Mouse (Mus musculus) c-Kit-positive CD71-positive TER-119-positive erythroid progenitor cells, embryonic 14.5 days (primary cell): ENCODE data around the gene Luc7l.

Experiments used
- DNase-seq: peaks from one replicate; pipeline ENCODE4 v3.0.0-alpha.2; 2013; ENCODE audit warnings: low spot score

Luc7l gene

DNA sequence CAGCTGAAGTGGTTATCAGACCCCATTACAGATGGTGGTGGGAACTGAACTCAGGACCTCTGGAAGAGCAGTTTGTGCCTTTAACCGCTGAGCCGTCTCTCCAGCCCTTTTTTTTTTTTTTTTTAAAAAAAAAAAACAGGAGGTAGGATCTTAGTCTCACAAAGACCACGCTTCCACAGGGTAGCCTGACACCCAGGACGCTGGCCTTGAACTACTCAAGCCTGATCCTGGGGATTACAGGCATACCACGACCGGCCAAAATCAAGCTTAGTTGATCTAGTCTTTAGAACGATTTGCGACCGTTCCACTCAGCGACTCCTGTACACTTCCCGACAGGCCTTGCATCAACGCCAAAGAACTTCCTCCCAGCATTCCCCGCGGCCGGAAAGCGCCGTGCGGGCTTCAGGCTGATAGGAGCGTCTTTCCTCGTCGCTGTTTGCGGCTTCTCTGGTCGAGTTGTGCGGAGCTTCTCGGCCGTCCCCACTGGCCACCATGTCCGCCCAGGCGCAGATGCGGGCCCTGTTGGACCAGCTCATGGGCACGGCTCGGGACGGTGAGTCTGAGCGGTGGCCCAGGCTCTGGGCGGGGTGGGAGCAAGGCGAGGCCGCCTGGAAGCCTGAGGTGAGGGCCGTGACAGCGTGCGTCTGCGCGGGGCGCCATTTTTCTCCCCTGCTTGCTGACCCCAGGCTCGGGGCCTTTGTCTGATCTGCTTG is at the start of gene Luc7l:
Luc7l (plus strand) TSS at position 358 of the 713 bp plus-strand sequence.
- DNase-seq = peak; percentile 91

DNA sequence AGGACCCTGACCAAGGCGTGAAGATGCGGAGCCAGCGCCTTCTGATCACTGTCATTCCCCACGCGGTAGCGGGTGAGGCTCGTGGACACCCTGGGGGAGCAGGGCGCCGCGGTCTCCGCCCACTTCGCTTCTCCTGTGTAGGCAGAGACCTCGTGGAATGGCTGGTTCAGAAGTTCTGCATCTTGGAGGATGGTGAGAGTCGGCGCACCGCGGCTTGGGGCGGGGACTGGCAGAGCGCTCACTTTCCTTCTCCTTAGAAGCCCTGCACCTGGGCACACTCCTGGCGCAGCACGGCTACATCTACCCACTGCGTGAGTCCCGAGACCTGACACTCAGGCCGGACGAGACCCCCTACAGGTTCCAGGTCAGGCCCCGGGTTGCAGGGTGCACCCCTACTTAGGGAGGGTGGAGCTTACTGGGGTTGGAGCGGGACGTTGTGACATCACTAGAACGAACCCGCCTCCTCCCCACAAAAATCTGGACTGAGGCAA is 49.3 kb upstream of the Luc7l start:
- DNase-seq = no peak

DNA sequence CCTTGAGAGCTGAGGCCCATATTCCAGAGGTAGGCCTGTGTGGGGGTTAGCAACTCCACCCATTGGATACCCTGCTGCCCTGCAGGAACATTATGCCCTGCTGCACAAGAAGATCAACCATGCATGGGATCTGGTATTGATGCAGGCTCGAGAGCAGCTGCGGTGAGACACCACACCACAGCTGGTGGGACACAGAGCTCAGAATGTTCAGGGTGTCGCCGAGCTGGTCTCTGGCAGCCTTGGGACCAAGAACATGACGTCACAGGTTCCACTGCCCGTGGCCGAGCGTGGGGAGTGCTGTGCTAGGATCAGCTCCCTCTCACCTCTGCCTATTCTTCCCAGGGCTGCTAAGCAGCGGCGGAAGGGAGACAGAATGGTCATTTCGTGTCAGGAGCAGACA is 47.9 kb upstream of the Luc7l start:
- DNase-seq = no peak

DNA sequence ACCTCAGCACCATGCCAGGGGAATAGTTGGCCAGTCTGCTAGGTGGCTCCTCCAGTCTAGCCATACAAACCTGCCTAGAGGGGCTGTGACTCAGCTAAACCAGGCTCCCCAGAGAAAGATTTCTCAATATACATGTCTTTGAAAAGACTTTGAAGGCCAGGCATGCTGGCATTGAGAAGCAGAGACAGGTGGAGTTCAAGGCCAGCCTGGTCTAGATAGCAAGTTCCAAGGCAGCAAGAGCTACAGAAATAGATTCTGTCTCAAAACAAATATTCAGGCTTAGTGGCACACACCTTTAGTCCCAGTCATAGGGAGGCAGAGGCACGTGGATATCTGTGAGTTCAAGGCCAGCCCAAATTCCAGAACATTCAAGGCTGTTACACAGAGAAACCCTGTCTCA is 46.3 kb upstream of the Luc7l start:
- DNase-seq = no peak

DNA sequence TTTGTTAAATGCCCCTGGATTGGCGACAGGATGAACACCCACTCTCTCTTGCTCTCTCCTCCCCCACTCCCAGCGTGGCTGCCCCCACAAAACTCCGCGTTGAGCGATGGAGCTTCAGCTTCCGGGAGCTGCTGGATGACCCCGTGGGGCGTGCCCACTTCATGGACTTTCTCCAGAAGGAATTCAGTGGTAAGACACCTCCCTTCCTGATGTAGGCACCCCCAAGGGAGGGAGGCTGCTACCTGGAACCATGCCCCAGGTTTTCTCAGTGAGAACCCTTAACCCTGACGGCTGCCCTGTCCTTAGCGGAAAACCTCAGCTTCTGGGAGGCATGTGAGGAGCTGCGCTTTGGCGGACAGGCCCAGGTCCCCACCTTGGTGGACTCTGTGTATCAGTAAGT is 45.0 kb upstream of the Luc7l start, which contains the start of gene Arhgdig:
Arhgdig (minus strand) TSS at position 101 of the 400 bp plus-strand sequence.
- DNase-seq = no peak

DNA sequence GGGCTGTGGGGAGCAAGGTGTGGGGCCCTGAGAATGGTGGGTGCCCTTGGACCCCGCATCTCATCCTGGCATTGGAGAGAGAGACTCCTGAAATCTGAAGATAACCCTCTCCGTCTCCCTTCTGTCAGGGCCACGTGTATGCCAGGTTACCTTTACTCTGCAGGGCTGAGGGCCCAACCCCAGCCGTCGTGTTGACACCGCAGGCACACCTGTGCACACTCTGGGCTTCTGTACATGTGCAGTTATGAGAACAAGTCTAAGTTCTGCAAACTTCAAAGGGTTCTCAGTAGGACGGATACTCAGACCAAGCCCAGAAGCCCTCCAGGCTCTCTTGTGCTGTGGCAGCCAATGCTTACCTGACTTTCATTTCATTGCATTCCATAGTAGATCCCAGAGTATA is 40.5 kb upstream of the Luc7l start:
- no peak for DNase-seq

DNA sequence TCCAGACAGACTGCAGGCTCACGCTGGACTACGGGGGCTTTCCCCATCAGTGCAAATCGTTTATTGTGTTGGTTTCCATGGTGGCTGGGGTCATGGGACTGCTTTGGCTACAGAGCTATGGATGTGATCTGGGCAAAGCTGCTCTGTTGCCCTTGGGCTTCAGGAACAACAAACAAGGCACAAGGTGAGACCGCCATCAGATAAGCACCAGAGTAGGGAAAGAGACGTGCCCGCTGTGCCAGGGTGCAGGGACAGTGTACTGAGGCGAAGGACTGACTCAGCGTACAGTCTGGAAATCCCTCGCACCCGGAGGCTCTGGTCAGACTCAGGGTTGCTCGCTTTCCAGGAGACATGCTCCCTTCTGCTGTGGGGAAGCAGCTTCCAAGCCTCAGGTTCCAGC is 40.0 kb upstream of the Luc7l start:
- no peak for DNase-seq

DNA sequence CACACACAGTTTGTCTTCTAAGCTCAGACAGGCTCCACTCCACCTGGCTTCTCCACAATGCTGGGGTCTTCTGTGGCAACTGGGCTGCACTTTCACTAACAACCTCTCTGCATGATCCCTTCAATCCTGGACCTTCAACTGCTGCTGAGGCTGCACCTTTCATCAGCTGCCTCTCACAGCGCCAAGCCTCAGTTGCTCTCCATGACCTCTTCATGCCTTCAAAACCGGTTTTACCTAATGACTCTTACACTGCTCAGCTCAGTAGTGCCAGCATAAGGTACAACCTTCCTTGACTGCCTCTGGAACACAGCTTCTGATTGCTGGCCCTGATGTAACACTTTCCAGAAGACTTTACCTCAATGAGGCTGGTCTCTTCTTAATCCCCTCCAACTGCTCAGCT is 31.2 kb upstream of the Luc7l start:
- DNase-seq = no peak

DNA sequence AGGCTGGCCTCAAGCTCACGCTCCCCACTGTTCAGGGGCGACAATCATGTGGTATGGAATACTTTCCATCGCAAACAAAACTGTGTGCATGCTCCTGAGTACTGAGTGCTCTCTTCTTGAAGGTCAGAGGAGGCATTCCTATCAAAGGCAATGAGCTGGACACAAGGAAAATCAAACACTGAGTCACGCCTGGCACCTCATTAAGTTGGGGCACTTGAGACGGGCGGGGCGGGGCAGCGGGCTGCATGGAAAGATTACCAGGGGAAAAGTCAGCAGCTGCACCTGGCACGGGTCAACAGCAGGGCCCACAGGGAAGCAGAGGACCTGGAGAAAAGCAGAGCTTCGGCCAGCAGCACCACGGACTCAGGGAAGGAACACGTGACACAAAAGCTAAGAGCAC is 27.5 kb upstream of the Luc7l start:
- DNase-seq = no peak

DNA sequence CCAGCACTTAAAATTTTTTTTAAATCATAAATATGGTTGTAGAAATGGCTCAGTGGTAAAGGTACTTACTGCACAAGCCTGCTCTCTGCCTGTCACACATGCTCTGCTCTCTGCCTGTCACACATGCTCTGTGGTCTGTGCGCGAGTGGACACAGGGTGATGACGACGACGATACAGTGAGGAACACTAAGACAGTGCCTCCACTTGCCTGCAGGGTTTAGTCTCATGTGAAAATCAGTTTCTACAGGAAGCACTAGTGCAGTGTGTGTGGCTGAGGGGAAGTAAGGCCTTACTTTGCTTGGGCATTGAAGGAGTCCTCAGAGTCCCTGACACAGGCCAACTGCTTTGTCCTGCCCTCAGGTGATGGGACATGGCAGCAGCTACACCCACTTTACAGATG is 22.9 kb upstream of the Luc7l start:
- no peak for DNase-seq

DNA sequence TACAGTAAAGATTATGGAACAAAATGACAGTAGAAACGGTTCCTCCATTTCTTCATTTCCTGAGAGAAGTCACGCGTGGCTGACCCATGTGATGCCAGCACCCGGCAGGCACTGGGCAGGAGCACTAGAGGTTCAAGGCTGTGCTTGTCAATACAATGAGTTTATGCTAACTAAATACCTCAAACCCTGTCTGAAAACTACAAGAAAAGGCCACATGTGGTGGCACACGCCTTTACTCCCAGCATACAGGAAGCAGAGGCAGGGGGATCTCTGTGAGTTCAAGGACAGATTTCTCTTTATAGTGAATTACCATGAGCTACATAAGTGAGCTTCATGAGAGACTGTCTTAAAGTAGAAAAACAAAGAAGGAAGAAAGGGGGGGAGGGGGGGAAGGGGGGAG is 21.5 kb upstream of the Luc7l start:
- no peak for DNase-seq

DNA sequence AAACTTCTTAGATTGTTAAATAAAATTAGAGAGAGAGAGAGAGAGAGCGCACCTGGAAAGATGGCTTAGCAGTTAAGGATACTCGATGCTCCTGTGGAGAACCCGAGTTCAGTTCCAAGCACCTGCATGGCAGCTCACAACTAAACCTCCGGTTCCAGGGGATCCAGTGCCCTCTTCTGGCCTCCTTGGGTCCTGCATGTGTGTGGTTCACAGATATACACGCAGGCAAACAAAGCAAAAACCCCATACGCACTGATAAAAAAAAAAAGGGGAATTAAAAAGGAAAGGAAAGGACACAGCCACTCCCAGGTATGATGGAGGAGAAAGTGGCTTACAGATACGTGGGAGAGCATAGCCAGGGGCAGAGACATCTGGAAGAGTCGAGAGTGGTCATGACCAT is 19.8 kb upstream of the Luc7l start:
- DNase-seq = no peak

DNA sequence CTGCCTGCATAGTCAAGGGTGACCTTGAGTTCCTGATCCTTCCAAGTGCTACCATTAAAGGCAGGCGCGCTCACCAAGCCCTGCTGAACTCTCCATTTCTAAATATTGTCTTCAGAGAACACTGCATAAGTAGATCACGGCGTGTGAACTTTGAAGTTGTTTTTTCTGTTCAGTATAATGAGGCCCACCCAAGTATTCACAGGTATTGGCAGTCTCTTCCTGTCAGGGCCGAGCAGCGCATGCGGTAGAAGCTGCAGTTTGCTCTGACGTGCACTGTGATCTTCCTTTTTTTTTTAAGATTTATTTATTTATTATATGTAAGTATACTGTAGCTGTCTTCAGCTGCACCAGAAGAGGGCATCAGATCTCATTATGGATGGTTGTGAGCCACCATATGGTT is 18.3 kb upstream of the Luc7l start:
- DNase-seq = no peak

DNA sequence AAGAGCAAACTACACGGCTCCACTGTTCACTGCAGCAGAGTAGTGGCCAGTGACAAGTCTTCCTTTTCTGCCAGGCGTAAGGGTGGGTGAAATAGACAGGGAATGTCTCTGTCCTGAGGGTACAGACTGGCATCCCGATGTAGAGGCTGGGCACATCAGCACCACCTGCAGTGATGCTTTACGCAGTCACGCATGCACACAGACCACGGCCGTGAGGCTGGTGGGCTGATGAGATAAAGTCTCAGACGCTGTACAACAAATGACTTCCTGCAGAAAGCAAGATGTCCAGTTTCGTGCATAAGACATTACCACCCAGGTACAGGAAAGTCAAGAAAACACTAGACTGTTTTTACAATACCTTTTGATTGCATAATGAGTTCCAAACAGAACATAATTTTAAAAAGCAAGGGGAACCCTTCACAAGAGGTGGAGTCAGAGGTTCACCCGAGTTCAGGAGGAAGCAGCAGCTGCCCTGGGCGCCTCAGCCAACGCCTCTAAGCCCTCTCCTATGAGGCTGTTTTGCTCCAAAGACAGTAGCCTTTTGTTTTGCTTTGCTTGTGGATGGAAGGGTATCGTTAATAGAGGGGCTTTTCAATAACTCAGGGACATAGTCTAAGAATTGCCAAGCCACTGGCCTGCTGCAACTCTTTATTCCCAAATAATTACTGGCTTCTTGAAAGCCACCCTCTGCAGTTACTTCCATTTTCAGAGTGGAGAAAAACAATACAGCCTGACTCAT is 17.4 kb upstream of the Luc7l start:
- no peak for DNase-seq

DNA sequence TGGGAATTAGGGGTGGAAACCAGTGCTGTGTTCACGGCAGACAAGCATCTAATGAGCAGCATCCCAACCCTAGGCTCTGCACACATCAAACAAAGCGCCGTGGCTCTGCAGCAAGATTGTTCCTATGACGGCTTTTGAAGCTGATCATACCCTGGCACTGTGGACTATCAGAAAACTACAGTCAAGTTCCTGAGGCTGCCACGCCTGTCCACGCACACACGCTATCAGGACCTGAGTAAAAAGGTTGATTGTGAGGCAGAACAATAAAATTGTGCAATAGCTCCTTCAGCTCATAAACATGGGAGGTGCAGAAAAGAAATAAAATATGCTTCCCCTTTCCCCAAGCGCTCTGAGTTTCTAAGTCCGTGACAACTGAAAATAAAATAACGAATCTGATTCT is 15.0 kb upstream of the Luc7l start:
- no peak for DNase-seq

DNA sequence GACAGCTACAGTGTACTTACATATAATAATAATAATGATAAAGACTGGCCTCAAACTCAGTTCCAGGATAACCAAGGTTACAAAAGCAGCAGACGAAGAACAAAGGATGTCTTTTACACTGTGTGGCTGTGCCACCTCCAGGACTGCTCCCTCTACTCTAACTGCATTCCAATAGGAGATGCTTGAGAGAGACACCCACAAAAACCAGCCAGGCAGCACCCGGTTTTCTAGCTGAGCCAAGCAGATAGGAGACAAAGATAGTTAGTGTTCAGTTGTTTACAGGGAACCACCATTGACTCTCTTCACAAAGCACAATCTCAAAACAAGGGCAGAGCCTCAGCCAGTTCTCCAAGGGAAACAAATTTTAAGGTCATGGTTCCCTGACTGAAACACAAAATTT is 13.1 kb upstream of the Luc7l start:
- DNase-seq = no peak

DNA sequence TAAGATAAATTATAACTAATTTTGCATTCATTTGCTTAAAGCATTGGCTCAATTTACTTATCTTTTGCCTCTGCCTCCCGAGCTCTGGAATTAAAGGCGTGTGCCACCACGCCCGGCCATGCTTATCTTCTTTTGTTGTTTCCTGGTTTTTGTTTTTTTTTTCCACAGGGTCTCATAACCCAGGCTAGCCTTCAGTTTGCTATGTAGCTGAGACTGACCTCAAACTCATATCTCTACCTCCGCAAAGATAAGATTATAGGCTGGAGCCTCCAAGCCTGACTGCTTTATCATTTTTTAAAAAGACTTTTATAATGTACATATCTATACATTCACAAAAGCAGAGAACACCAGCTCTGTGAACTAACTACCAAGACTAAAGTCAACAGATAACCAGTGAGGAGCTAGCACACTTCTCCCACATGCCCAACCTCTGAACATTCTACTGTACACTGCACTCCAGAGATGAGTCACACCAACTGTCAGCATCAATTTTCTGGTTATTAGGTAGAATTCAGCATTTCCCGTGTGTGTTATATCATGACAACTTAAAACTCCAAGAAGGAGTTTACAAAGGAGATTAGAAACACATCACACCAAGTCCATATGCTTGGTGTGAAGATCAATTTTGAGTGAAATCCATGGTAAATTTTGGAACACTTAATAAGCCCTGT is 12.4 kb upstream of the Luc7l start:
- no peak for DNase-seq

DNA sequence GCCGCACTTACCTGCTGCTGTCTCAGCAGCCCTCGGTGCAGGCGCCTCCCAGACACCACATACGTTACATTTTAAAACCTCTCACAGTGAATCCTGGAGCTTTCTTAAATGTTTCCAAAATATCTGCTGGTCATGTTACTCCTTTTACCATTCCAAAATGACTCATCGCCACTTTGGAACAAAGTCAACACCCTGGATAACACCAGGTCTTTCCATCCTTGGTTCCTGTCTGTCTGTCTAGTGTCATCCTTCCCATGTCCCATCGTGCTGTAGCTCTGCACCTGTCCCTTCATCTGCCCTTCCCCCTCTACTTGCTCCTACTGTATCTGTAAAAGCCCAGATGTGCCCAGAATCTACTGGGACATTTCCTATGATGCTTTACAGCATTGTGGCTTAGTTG is 11.7 kb upstream of the Luc7l start:
- no peak for DNase-seq

DNA sequence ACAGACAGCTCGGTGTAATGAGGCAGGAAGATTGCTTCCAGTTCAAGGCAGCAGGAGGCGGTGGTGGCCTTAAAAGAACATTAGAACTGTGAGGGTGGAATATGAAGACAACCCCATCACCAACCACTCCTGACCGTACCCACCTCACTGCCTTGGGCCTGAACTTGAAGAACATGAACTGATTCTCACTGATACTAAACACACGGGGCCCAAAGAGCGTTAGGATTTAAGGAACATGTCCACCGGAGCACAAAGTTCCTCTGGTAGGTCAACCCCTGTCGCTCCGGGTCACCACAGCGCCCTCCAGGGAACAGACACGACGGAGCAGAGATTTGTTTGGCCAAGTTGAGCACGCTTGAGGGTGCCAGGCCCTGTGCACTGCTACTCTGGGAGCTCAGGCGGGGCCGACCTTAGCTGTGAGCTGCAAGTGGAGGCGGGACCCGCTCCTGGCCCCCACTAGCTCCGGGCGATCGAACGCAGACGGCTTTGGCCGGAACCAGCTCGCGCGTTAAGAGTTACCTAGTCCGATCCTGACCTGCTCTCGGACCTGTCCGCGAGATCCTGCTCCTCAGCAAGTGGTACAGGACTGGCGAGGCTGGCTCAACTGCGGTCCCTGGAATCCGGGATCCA is 9.1 kb upstream of the Luc7l start:
- DNase-seq = no peak

DNA sequence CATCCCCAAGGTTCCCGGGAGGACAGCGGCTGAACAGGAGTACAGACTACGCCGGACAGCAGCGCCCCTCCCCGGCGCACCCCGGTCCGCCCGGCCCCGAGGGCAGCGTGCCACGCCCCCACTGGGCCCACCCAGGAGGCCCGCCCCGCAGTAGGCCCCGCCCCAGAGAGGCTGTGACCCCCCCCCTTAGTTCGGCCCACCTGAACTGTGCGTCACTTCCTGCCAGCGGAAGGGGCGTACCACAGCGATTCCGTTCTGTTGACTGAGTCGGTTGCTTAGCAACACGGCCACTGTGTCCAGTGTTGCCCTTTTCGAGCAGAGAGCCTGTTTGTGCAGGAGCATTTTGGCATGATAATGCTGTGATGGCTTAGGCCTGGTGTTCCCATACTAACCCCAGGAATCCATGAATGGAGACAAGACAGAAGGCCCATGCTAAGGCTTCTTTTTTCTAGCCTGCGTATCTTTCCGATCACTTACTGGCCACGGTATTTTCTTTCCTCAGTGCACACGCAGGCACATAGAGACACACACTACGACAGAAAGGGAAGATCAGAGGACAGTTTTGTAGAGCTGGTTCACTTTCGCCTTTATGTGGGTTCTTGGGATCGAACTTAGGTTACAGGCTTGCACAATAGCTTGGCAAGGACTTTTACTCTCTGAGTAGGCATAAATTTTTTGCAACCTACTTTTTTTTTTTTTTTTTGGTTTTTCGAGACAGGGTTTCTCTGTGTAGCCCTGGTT is 8.4 kb upstream of the Luc7l start, which contains the start of gene Fam234a:
Fam234a (minus strand) TSS at position 142 of the 741 bp plus-strand sequence.
- DNase-seq = peak; percentile 87

DNA sequence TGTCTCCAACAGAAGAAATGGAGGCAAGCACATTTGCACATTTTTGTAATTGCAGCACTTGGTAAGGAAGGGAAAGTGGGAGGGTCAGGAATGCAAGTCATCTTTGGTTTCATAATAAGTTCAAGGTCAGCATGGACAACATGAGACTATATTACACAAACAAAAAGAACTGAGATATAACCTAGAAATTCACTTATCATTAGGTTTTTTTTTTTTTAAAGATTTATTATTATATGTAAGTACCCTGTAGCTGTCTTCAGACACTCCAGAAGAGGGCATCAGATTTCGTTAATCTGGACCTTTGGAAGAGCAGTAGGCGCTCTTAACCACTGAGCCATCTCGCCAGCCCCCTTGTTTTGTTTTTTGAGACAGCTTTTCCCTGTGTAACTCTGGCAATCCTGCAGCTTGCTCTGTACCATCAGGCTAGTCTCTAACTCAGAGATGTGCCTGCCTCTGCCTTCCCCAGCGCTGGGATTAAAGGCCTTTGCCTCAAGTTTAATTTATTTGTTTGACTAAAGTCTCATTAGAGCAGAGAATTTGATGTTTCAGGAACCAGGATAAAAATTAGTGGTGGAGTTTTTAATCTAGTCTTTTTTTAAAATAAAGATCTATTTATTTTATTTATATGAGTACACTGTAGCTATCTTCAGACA is 684 bp upstream of the Luc7l start:
- no peak for DNase-seq
